Mouse (Mus musculus) midbrain, embryonic 10.5 days (tissue): ENCODE results near the gene Lrrc59. TPM values are rescaled to one million over a fixed set of nuclear protein-coding genes. Genes with fewer than 3 reads are reported as not detected.
"Not testable (repeated sequence)": the region's sequence is repeated elsewhere in the genome, so short reads cannot be mapped to it uniquely, and the experiment has no call there.

Experiments
- DNase-seq: peaks from one replicate; pipeline ENCODE4 v3.0.0-alpha.2; 2017; ENCODE audit warnings: low spot score
- H3K27ac ChIP-seq: fragments of 300-500 bp; sonication (generic); replicated peaks from 2 replicates; pipeline ENCODE4 v1.5.1; 2016; ENCODE audit warnings: mild to moderate bottlenecking
- H3K27me3 ChIP-seq: fragments of 300-500 bp; sonication (generic); 2 replicates; pipeline ENCODE4 v1.6.1; 2016; ENCODE audit warnings: low read depth, mild to moderate bottlenecking; ENCODE audit not compliant: poor library complexity, severe bottlenecking
- H3K36me3 ChIP-seq: fragments of 300-500 bp; sonication (generic); 2 replicates; pipeline ENCODE4 v1.6.1; 2016; ENCODE audit warnings: mild to moderate bottlenecking, moderate library complexity
- H3K4me1 ChIP-seq: fragments of 300-500 bp; sonication (generic); 2 replicates; pipeline ENCODE4 v1.6.1; 2016
- H3K4me3 ChIP-seq: fragments of 300-500 bp; sonication (generic); 2 replicates; pipeline ENCODE4 v1.5.1; 2016; ENCODE audit warnings: mild to moderate bottlenecking, moderate library complexity
- H3K9me3 ChIP-seq: fragments of 300-500 bp; sonication (generic); replicated peaks from 2 replicates; pipeline ENCODE4 v1.6.1; 2016; ENCODE audit warnings: mild to moderate bottlenecking
- WGBS: fragments of 180-500 bp; shearing (Covaris S2); methylation state at CpG from one replicate; pipeline ENCODE4 v1.1.7; 2016; 5-methylcytosine and 5-hydroxymethylcytosine counted together
- polyA plus RNA-seq: library from polyadenylated mRNA; unstranded; fragments of >200 nt; fragmentation: Nextera tagmentation; extraction: Ambion mirVana; gene quantifications from 2 replicates; pipeline ENCODE4 v1.2.1, GENCODE M21; 2016

Gene Lrrc59
- polyA plus RNA-seq, 1 experiment from 2014 or later, result 286 TPM

- H3K4me1 ChIP-seq, result peaks cover 19% of the 10 kb centered on the region
- H3K4me3 ChIP-seq, result no peak overlapping the region
- 85% methylated on average over 7 of the region's 7 CpGs for whole genome bisulfite sequencing
- no peak for DNase-seq
- H3K27ac ChIP-seq, result no peak overlapping the region
- H3K36me3 ChIP-seq, result no peaks in the 10 kb centered on the region
- no peaks in the 10 kb centered on the region for H3K27me3 ChIP-seq
- no peaks in the 10 kb centered on the region for H3K9me3 ChIP-seq
These were observed 52.9 kb downstream of the Lrrc59 start for GRCm38 (mm10) chr11:94682427-94682826.

- WGBS, result 86% methylated on average over 6 of the region's 6 CpGs
- no peak overlapping the region for H3K4me3 ChIP-seq
- DNase-seq, result no peak
These were observed 57.6 kb downstream of the Lrrc59 start for GRCm38 (mm10) chr11:94687178-94687577.

DNA sequence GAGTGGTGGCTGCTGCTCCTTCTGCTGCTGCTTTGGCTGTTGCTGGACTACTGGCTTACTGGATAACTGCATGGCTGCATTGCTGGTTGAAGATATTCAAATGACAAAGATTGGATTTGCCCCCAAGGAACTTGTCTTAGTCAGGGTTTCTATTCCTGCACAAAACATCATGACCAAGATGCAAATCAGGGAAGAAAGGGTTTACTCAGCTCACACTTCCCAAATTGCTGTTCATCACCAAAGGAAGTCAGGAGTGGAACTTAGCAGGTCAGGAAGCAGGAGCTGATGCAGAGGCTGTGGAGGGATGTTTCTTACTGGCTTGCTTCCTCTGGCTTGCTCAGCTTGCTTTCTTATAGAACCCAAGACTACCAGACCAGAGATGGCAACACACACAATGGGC is 62.9 kb downstream of the Lrrc59 start:
- DNase-seq, H3K4me3 ChIP-seq: not testable (repeated sequence)

More at GRCm38 (mm10) chr11:94687178-94687577, 57.6 kb downstream of the Lrrc59 start:
- Histone ChIP-seq H3K36me3 (no peaks in the 10 kb centered on the region), H3K9me3 (no peaks in the 10 kb centered on the region), H3K4me1 (peaks cover 11% of the 10 kb centered on the region), H3K27me3 (no peaks in the 10 kb centered on the region), H3K27ac (no peak overlapping the region)

More for the DNA sequence above, 62.9 kb downstream of the Lrrc59 start:
- not testable (repeated sequence) for H3K4me1 ChIP-seq, H3K27ac ChIP-seq, H3K9me3 ChIP-seq, H3K27me3 ChIP-seq, H3K36me3 ChIP-seq

Other genes starting within 250 kb of the Lrrc59 start
- 0.37 and 0.42 TPM in 2 replicates for gene Abcc3, start 236.8 kb upstream of the Lrrc59 start, polyA plus RNA-seq
- gene Cacna1g, start 155.6 kb upstream of the Lrrc59 start, polyA plus RNA-seq, result 8.1 and 9.1 TPM in 2 replicates
- gene Spata20, start 143.6 kb upstream of the Lrrc59 start, polyA plus RNA-seq, result 0.12 TPM in 1 of 2 replicates, not detected in the other
- 0.57 and 0.80 TPM in 2 replicates for gene Epn3, start 129.8 kb upstream of the Lrrc59 start, polyA plus RNA-seq
- 2.7 and 2.9 TPM in 2 replicates for gene Mycbpap, start 108.0 kb upstream of the Lrrc59 start, polyA plus RNA-seq
- 4.6 and 5.1 TPM in 2 replicates for gene Rsad1, start 80.5 kb upstream of the Lrrc59 start, polyA plus RNA-seq
- 0.12 and 0.39 TPM in 2 replicates for gene Chad, start 64.7 kb upstream of the Lrrc59 start, polyA plus RNA-seq
- gene Acsf2, start 27.9 kb upstream of the Lrrc59 start, polyA plus RNA-seq, result 3.0 and 3.5 TPM in 2 replicates
- 143 and 145 TPM in 2 replicates for gene Mrpl27, start 24.0 kb downstream of the Lrrc59 start, polyA plus RNA-seq
- gene Eme1, start 24.2 kb downstream of the Lrrc59 start, polyA plus RNA-seq, result 61.7 and 64.1 TPM in 2 replicates
- 13.8 and 14.4 TPM in 2 replicates for gene Xylt2, start 47.7 kb downstream of the Lrrc59 start, polyA plus RNA-seq
- gene Gm11541, start 74.7 kb downstream of the Lrrc59 start, polyA plus RNA-seq, result not detected in 2 replicates
- 0.20 and 0.32 TPM in 2 replicates for gene Cdc34b, start 112.0 kb downstream of the Lrrc59 start, polyA plus RNA-seq
- gene Tmem92, start 152.9 kb downstream of the Lrrc59 start, polyA plus RNA-seq, result not detected in 2 replicates